Mouse (Mus musculus) monocyte, adult 59 days (primary cell): ENCODE data around the gene Kirrel. TPM values are rescaled to one million over a fixed set of nuclear protein-coding genes. Genes with fewer than 3 reads are reported as not detected.

Experiments
- total RNA-seq, 2 experiments: library from RNA; stranded (reverse); gene quantifications; one replicate each; pipeline ENCODE4 v1.2.4; 2023

The Kirrel gene
- under 1 TPM; 0.09 to 0.10 TPM for total RNA-seq

GRCm38 (mm10) chr3:87174096-87174768 is at the start of gene Kirrel:
Kirrel (minus strand) TSS chr3:87174747.

Other genes starting within 250 kb of the Kirrel start
- gene Cd1d1, start 175.3 kb downstream of the Kirrel start, total RNA-seq: 10 to 100 TPM; 39.0 to 42.2 TPM
- gene Fcrls, start 89.0 kb upstream of the Kirrel start, total RNA-seq: not detected
- 100 to 1,000 TPM in 1 of 2 experiments, 10 to 100 TPM in 1; 99.3 to 108 TPM for gene Cd5l, start 183.1 kb upstream of the Kirrel start, total RNA-seq
- 10 to 100 TPM; 19.2 to 28.8 TPM for gene Fcrl1, start 201.6 kb upstream of the Kirrel start, total RNA-seq